Mouse (Mus musculus) liver, postnatal 0 days (tissue): Measurements from ENCODE around the gene Gm10643.

Source experiments
- CTCF ChIP-seq: sonication (generic); IDR thresholded peaks from 2 replicates; pipeline ENCODE4 v1.5.1; 2016; ENCODE audit warnings: antibody characterized with exemption, low read depth
- EP300 ChIP-seq: IDR thresholded peaks from 2 replicates; pipeline ENCODE4 v1.6.1; 2016; ENCODE audit warnings: antibody characterized with exemption, low read depth, mild to moderate bottlenecking

DNA sequence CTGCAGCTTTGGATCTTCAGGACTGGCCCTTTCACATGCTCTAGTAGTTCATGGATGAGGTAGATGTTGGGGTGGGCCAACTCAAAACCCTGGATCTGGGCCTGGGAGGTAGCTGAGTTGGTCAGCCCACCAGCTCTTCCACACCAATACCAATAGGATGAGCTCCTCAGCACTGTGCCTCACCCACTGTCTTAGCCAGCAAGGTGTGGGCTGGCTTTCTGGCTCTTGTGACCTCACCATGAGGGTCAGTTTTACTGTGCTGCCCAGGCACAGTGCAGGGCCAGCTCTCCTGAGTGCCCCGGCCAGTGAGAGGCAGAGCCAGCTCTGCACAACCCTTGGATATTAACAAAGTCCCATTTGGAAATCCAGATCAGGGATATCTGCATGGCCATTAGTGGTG, 7.1 kb downstream of the Gm10643 start:
- TF ChIP-seq CTCF (no peak), EP300 (no peak)
